Mouse (Mus musculus) T-helper 2 cell (primary cell): ENCODE results near the gene Aes.

ENCODE experiments used
- in situ Hi-C: fragments of 300-600 bp; cut with MboI, MseI; formaldehyde crosslinking; loops from one replicate; pipeline ENCODE4 v1.15.1; 2025; ENCODE audit warnings: high pct_unique_total_duplicates

The Aes gene

GRCm38 (mm10) chr10:81559163-81559626, at the start of gene Aes:
Aes (plus strand) TSS chr10:81559488.
- in situ Hi-C loops = no loop called here

- in situ Hi-C loops = no loop called here
Measured at GRCm38 (mm10) chr10:81510246-81510810, 49.0 kb upstream of the Aes start.

GRCm38 (mm10) chr10:81513798-81514197, 45.5 kb upstream of the Aes start:
- in situ Hi-C loops = no loop called here

- in situ Hi-C loops = no loop called here
Measured at GRCm38 (mm10) chr10:81517227-81517626, 42.1 kb upstream of the Aes start.

GRCm38 (mm10) chr10:81518546-81518945, 40.7 kb upstream of the Aes start:
- in situ Hi-C loops = no loop called here

- in situ Hi-C loops = no loop called here
Measured at GRCm38 (mm10) chr10:81519227-81519977, 39.9 kb upstream of the Aes start.

- in situ Hi-C loops = no loop called here
Measured at GRCm38 (mm10) chr10:81519978-81520365, 39.3 kb upstream of the Aes start.

GRCm38 (mm10) chr10:81523142-81523541, 36.1 kb upstream of the Aes start:
- in situ Hi-C loops = no loop called here

GRCm38 (mm10) chr10:81523570-81523969, 35.7 kb upstream of the Aes start:
- in situ Hi-C loops = no loop called here

- in situ Hi-C loops = no loop called here
Measured at GRCm38 (mm10) chr10:81524051-81524605, 35.2 kb upstream of the Aes start, which contains the start of gene Gna15. Gna15 (minus strand) TSS chr10:81524225.

GRCm38 (mm10) chr10:81525017-81525694, 34.1 kb upstream of the Aes start:
- in situ Hi-C loops = loop anchor here (5.0 kb wide), 1 partner anchor 108 kb away; no protein-coding TSS in a partner anchor

GRCm38 (mm10) chr10:81526779-81527178, 32.5 kb upstream of the Aes start:
- in situ Hi-C loops = loop anchor here (5.0 kb wide), 1 partner anchor 109 kb away; no protein-coding TSS in a partner anchor

GRCm38 (mm10) chr10:81534826-81535225, 24.5 kb upstream of the Aes start:
- in situ Hi-C loops = loop anchor here (5.0 to 10.0 kb wide), 2 partner anchors 50 to 138 kb away; partner anchors contain the start of gene Celf5

- in situ Hi-C loops = loop anchor here (10.0 kb wide), 1 partner anchor 52 kb away; the partner anchor contains the start of gene Celf5
Measured at GRCm38 (mm10) chr10:81536734-81537133, 22.6 kb upstream of the Aes start.

- in situ Hi-C loops = loop anchor here (10.0 kb wide), 1 partner anchor 53 kb away; the partner anchor contains the start of gene Celf5
Measured at GRCm38 (mm10) chr10:81537429-81537828, 21.9 kb upstream of the Aes start.

GRCm38 (mm10) chr10:81538321-81539048, 20.8 kb upstream of the Aes start:
- in situ Hi-C loops = loop anchor here (10.0 kb wide), 1 partner anchor 54 kb away; the partner anchor contains the start of gene Celf5

- in situ Hi-C loops = no loop called here
Measured at GRCm38 (mm10) chr10:81541363-81541762, 17.9 kb upstream of the Aes start.

- in situ Hi-C loops = no loop called here
Measured at GRCm38 (mm10) chr10:81541803-81542202, 17.5 kb upstream of the Aes start.

GRCm38 (mm10) chr10:81542727-81543460, 16.4 kb upstream of the Aes start:
- in situ Hi-C loops = no loop called here

- in situ Hi-C loops = no loop called here
Measured at GRCm38 (mm10) chr10:81543633-81544032, 15.7 kb upstream of the Aes start.
